Mouse (Mus musculus): ENCODE measurements around the gene Gm42878.
"Not testable (repeated sequence)": the region's sequence is repeated elsewhere in the genome, so short reads cannot be mapped to it uniquely, and the experiment has no call there.

Gene Gm42878

GRCm38 (mm10) chr5:121566035-121566681 is 20.9 kb upstream of the Gm42878 start:
- in situ Hi-C loops (cut with MboI; ENCODE audit: low sequenced_read_pairs) = no loop called here

- in situ Hi-C loops (cut with MboI; ENCODE audit: low sequenced_read_pairs) = no loop called here
Observed at GRCm38 (mm10) chr5:121564468-121564895, 19.2 kb upstream of the Gm42878 start.

GRCm38 (mm10) chr5:121562436-121562835 is 17.2 kb upstream of the Gm42878 start:
- in situ Hi-C loops (cut with MboI; ENCODE audit: low sequenced_read_pairs) = no loop called here

GRCm38 (mm10) chr5:121549196-121549595 is 3.9 kb upstream of the Gm42878 start:
- in situ Hi-C loops (cut with MboI; ENCODE audit: low sequenced_read_pairs) = no loop called here

- in situ Hi-C loops (cut with MboI; ENCODE audit: low sequenced_read_pairs) = no loop called here
Observed at GRCm38 (mm10) chr5:121547084-121547483, 1.8 kb upstream of the Gm42878 start.

- in situ Hi-C loops (cut with MboI; ENCODE audit: low sequenced_read_pairs) = no loop called here
Observed at GRCm38 (mm10) chr5:121546530-121546895, 1.2 kb upstream of the Gm42878 start.

GRCm38 (mm10) chr5:121545793-121546529 is 679 bp upstream of the Gm42878 start, which contains the start of gene Mapkapk5:
Gene Mapkapk5, minus strand, starts transcription at chr5:121545905.
- in situ Hi-C loops (cut with MboI; ENCODE audit: low sequenced_read_pairs) = no loop called here

GRCm38 (mm10) chr5:121543370-121543769 is 1.9 kb downstream of the Gm42878 start:
- in situ Hi-C loops (cut with MboI; ENCODE audit: low sequenced_read_pairs) = no loop called here

- in situ Hi-C loops (cut with MboI; ENCODE audit: low sequenced_read_pairs) = no loop called here
Observed at GRCm38 (mm10) chr5:121541235-121541634, 4.0 kb downstream of the Gm42878 start.

GRCm38 (mm10) chr5:121540066-121540465 is 5.2 kb downstream of the Gm42878 start:
- in situ Hi-C loops (cut with MboI; ENCODE audit: low sequenced_read_pairs) = no loop called here

GRCm38 (mm10) chr5:121537588-121537987 is 7.7 kb downstream of the Gm42878 start:
- in situ Hi-C loops (cut with MboI; ENCODE audit: low sequenced_read_pairs) = no loop called here

- in situ Hi-C loops (cut with MboI; ENCODE audit: low sequenced_read_pairs) = no loop called here
Observed at GRCm38 (mm10) chr5:121536921-121537555, 8.2 kb downstream of the Gm42878 start.

- in situ Hi-C loops (cut with MboI; ENCODE audit: low sequenced_read_pairs) = no loop called here
Observed at GRCm38 (mm10) chr5:121535116-121535515, 10.2 kb downstream of the Gm42878 start.

- in situ Hi-C loops (cut with MboI; ENCODE audit: low sequenced_read_pairs) = no loop called here
Observed at GRCm38 (mm10) chr5:121534521-121534920, 10.8 kb downstream of the Gm42878 start.

- in situ Hi-C loops (cut with MboI; ENCODE audit: low sequenced_read_pairs) = no loop called here
Observed at GRCm38 (mm10) chr5:121526961-121527360, 18.3 kb downstream of the Gm42878 start.

- in situ Hi-C loops (cut with MboI; ENCODE audit: low sequenced_read_pairs) = no loop called here
Observed at GRCm38 (mm10) chr5:121526526-121526925, 18.8 kb downstream of the Gm42878 start.

- in situ Hi-C loops (cut with MboI; ENCODE audit: low sequenced_read_pairs) = no loop called here
Observed at GRCm38 (mm10) chr5:121525774-121526450, 19.4 kb downstream of the Gm42878 start.

GRCm38 (mm10) chr5:121519758-121520157 is 25.5 kb downstream of the Gm42878 start:
- in situ Hi-C loops (cut with MboI; ENCODE audit: low sequenced_read_pairs) = not testable (repeated sequence)

- in situ Hi-C loops (cut with MboI; ENCODE audit: low sequenced_read_pairs) = no loop called here
Observed at GRCm38 (mm10) chr5:121518983-121519382, 26.3 kb downstream of the Gm42878 start.

GRCm38 (mm10) chr5:121510009-121510408 is 35.3 kb downstream of the Gm42878 start:
- in situ Hi-C loops (cut with MboI; ENCODE audit: low sequenced_read_pairs) = no loop called here

- in situ Hi-C loops (cut with MboI; ENCODE audit: low sequenced_read_pairs) = no loop called here
Observed at GRCm38 (mm10) chr5:121506846-121507245, 38.4 kb downstream of the Gm42878 start.
